Mouse (Mus musculus): ENCODE measurements around the gene Il20rb. TPM values are rescaled to one million over a fixed set of nuclear protein-coding genes. Genes with fewer than 3 reads are reported as not detected.
A peak's percentile ranks its signal among the peaks of the same experiment; 100 is the strongest.

Gene Il20rb
- polyA plus RNA-seq, 1 experiment from 2014 or later: 1.3 TPM

DNA sequence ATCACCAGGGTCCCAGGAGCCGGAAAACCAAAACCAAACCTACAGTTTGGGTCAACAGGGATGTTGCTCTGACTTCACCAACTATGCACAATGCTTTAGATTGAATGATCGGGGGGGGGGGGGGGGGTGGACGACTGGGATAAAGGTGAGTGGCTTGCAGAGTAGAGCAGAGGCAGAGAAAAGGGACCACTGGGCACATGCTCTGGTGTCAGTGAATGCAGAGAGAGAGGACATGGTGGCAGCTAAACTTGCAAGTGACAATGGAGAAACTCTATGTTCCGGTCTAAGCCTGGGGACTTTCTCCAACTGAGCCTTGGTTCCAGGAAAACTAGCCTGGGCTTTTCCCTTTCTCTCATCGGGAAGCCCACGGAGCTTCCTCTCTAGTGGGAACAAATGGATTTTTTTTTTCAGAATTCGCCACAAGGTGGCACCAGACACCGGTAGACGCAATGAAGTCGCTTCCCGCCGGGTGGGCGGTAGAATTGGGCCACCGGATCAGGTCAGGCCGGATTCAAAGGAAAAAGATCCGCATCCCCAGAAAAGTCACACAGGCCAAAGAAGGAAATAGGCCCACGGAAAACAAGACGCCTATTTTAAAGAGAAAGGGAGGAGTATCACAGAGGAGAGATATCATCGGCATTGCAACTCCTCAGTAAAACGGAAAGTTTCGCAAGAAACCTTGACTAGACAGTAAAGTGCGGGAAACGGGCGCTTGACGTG lies 32.5 kb downstream of the Il20rb start:
- WGBS: 10% methylated on average over 24 of the region's 25 CpGs
- no peak for ATAC-seq (ENCODE audit: insufficient number of reproducible peaks, insufficient read depth, low FRiP score, low TSS enrichment)
- H3K27ac ChIP-seq: no peak overlapping the region
- 0 out of 2 replicates have a peak, but pooled peaks cover 2% of the 10 kb centered on the region for H3K4me1 ChIP-seq
- H3K4me3 ChIP-seq: peak overlapping the region; percentile 25
- peak overlapping the region; percentile 45 for H3K9ac ChIP-seq
- peak overlapping the region; percentile 63 for H3K4me2 ChIP-seq (replicated peaks)
- H3K36me3 ChIP-seq: no peaks in the 10 kb centered on the region
- 0 out of 2 replicates have a peak, but pooled peaks cover 2% of the 10 kb centered on the region for H3K27me3 ChIP-seq
- H3K9me3 ChIP-seq: no peaks in the 10 kb centered on the region

DNA sequence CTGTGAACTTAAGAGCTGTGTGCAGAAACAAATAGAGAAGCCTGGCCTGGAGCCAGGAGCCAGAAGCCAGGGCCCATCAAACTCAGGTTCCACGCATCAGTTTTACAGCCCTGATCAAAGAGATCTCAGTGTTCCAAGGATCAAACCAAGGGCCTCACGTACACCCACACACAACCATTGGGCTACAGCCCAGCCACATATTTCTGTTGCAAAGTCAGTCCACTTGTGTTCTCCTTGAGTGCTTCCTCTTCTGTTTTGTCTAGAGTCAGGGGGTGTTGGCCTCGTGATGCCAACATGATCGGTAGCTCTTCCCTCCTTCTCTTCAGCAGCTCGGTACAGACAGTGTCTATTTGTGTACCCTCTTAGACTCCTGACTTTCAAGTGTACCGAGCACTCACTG lies 34.2 kb downstream of the Il20rb start:
- Histone ChIP-seq H3K9ac (no peak overlapping the region), H3K4me1 (0 out of 2 replicates have a peak, but pooled peaks cover 2% of the 10 kb centered on the region), H3K4me2 (replicated peaks) (no peak overlapping the region), H3K27me3 (0 out of 2 replicates have a peak, but pooled peaks cover 2% of the 10 kb centered on the region), H3K4me3 (no peak overlapping the region), H3K27ac (no peak overlapping the region), H3K9me3 (no peaks in the 10 kb centered on the region), H3K36me3 (no peaks in the 10 kb centered on the region)
- no peak for ATAC-seq (ENCODE audit: insufficient number of reproducible peaks, insufficient read depth, low FRiP score, low TSS enrichment)
- WGBS: 71% methylated on average over 6 of the region's 6 CpGs

DNA sequence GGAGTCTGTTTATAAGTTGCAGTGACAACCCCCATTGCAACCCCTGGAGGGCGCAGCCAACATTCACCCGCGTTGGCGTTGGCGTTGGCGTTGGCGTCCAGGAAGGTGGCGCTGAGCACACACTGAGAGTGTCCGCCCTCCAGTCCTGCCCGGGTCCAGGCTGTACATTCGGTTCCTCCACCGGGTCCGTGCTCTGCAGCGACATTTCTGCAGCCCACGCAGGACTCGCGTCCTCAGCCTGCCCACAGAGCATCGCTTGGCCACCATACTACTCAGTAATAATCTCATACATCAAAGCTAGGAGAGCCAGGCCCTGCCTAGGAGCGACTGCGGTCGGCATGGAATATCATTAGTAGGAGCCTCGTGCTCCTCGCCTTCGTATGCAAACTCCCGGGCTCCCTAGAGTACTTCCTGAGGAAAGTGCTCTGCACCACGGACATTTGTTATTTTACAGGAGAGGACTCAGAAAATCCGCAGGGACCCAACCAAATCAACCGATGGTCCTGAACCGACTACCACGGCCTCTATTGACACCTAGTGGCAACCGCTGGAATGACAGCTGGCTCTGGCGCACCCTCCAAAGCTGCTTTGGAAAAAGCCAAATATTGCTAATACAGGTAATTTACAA lies 40.4 kb downstream of the Il20rb start:
- Histone ChIP-seq H3K36me3 (no peaks in the 10 kb centered on the region), H3K4me3 (peak overlapping the region; percentile 53), H3K4me2 (replicated peaks) (peak overlapping the region; percentile 86), H3K9me3 (no peaks in the 10 kb centered on the region), H3K9ac (peak overlapping the region; percentile 44; the same call in 1 of the 2 replicates), H3K27me3 (0 out of 2 replicates have a peak, but pooled peaks cover 2% of the 10 kb centered on the region), H3K27ac (peak overlapping the region; percentile 30; the same call in 1 of the 2 replicates), H3K4me1 (no peaks in the 10 kb centered on the region)
- WGBS: under 1% methylated on average over 32 of the region's 32 CpGs
- peak; percentile 77 for ATAC-seq (ENCODE audit: insufficient number of reproducible peaks, insufficient read depth, low FRiP score, low TSS enrichment)

DNA sequence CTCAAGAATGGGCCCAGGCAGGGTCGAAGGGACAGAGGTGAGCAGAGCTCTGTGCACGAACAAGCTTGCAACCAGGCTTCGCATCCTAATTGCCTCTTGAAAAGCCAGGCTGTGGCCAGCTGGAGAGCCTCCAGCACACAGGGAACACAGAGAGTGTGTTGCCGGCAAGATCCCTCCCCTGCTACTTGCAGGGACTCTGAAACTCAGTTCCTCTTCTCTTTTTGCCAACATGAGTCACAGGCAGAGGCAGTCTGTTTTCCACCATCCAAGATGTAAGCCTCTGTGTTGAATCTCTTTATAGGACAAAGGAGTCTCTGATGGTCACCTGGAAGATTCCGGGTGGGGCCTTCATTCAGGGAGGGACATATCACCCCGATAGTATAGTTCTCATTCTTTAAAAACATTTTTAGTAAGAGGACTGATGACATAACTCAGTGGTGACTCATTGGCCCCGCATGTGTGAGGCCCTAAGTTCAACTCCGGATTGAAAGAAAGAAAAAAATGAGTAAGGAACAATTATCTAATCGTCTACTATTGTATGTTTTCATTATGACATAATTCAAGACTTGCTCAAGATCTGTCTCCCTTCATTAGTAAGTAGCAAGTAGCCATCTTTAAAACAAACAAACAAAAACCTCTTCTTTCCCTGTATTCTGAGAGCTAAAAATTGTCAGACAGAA lies 46.3 kb downstream of the Il20rb start:
- 63% methylated on average over 9 of the region's 9 CpGs for WGBS
- no peak overlapping the region for H3K4me2 ChIP-seq (replicated peaks)
- no peaks in the 10 kb centered on the region for H3K4me1 ChIP-seq
- no peak for ATAC-seq (ENCODE audit: insufficient number of reproducible peaks, insufficient read depth, low FRiP score, low TSS enrichment)
- H3K4me3 ChIP-seq: no peak overlapping the region
- peak overlapping the region; percentile 38; the same call in 1 of the 2 replicates for H3K27ac ChIP-seq
- H3K36me3 ChIP-seq: no peaks in the 10 kb centered on the region
- no peaks in the 10 kb centered on the region for H3K9me3 ChIP-seq
- H3K9ac ChIP-seq: no peak overlapping the region
- H3K27me3 ChIP-seq: no peaks in the 10 kb centered on the region

DNA sequence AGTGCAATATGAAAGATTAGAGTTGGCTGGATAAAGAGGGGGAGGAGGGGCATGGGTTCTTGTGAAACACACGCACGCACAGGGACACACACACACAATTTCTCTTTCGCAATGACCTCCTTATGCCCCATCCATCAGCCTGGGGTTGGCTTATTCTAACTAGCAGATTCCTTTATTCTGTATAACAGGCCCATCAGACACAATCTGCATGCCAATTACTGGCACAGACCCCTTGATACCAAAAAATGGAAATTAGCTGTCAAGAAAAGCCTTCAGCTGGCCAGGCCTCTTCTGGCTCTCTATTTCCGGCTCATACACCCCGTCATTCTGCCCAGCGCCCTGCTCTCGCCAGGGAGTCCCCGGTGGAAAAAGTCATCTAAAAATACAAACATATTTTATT lies 47.1 kb downstream of the Il20rb start:
- H3K4me3 ChIP-seq: no peak overlapping the region
- no peaks in the 10 kb centered on the region for H3K27me3 ChIP-seq
- no peak overlapping the region for H3K9ac ChIP-seq
- no peak for ATAC-seq (ENCODE audit: insufficient number of reproducible peaks, insufficient read depth, low FRiP score, low TSS enrichment)
- no peak overlapping the region for H3K4me2 ChIP-seq (replicated peaks)
- WGBS: 76% methylated on average over 8 of the region's 8 CpGs
- H3K4me1 ChIP-seq: no peaks in the 10 kb centered on the region
- H3K36me3 ChIP-seq: no peaks in the 10 kb centered on the region
- H3K27ac ChIP-seq: no peak overlapping the region
- H3K9me3 ChIP-seq: no peaks in the 10 kb centered on the region

DNA sequence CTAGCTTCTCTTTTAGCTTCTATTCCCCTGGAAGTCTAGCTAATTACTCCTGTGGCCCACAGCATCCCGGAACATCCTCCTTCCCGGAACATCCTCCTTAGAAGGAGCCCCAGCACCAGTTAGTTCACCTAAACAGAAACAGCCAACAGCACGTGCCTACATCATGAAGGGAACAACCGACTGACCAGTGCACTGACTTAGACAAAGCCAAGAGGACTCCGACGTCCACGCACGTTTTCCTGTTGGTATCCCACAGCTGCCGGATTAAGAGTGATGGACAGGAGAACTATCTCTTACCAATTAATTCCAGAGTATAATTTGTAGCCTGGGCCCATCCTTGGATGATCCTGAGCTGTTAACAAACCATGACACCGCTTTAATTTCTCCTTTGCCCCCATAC lies 47.6 kb downstream of the Il20rb start:
- Histone ChIP-seq H3K9me3 (no peaks in the 10 kb centered on the region), H3K27me3 (no peaks in the 10 kb centered on the region), H3K4me2 (replicated peaks) (no peak overlapping the region), H3K9ac (no peak overlapping the region), H3K27ac (no peak overlapping the region), H3K4me3 (no peak overlapping the region), H3K4me1 (no peaks in the 10 kb centered on the region), H3K36me3 (no peaks in the 10 kb centered on the region)
- 87% methylated on average over 10 of the region's 10 CpGs for WGBS
- no peak for ATAC-seq (ENCODE audit: insufficient number of reproducible peaks, insufficient read depth, low FRiP score, low TSS enrichment)

DNA sequence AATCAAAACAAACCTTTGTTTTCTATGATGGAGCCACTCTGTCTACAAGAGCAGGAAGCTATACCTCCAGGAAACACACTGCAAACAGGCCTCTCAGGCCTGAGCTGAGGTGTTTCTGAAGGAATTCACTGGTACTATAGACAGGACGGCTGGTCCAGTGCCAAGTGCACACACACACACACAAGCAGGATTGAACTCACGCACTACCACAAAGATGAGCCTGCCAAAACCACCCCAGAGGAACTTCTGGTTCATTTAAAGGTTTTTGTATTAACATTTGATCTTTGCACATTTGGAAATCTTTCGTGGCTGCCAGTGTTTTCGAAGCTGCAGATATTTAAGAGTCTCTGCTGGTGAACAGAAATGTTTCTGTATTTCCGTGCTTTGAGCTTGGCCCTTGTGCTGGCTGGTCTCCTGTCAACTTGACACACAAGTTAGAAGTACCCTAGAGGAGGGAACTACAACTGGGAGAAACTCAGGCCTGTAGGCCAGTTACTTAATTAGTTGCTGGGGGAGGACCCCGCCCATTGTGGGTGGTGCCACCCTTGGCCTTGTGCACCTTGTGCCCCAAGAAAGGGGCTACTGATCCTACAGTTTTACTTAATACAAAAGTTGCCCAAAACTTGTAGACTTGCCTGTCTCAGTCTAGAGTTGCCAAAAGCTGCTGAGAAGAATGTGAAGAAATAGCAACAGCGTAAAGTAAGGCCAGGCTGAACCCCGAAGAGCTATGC lies 49.6 kb downstream of the Il20rb start:
- WGBS: 73% methylated on average over 8 of the region's 8 CpGs
- H3K27ac ChIP-seq: no peak overlapping the region
- H3K9ac ChIP-seq: no peak overlapping the region
- ATAC-seq (ENCODE audit: insufficient number of reproducible peaks, insufficient read depth, low FRiP score, low TSS enrichment): no peak
- H3K36me3 ChIP-seq: no peaks in the 10 kb centered on the region
- no peaks in the 10 kb centered on the region for H3K9me3 ChIP-seq
- no peak overlapping the region for H3K4me2 ChIP-seq (replicated peaks)
- no peaks in the 10 kb centered on the region for H3K4me1 ChIP-seq
- no peaks in the 10 kb centered on the region for H3K27me3 ChIP-seq
- no peak overlapping the region for H3K4me3 ChIP-seq

DNA sequence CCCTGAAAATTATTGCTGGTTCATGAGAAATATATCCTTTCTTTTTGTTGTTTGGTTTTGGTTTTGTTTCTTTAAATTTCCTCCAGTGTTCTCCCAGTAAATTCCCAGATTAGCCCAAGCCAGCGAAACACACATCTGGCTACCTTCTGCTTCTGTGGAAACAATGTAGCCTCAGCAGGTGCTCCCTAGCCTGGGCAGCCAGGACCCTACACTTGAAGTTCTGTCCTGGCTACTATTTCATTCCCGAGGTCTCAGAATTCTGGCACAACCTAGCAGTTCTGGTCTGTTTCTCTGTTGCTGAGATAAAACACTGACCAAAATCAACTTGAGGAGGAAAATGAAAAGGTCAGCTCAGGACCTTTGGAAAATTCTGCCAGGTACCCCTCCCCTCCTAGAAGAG lies 55.2 kb downstream of the Il20rb start:
- Histone ChIP-seq H3K9me3 (no peaks in the 10 kb centered on the region), H3K9ac (no peak overlapping the region), H3K4me1 (peaks cover 9% of the 10 kb centered on the region; the same call in 1 of the 2 replicates), H3K27ac (no peak overlapping the region), H3K36me3 (no peaks in the 10 kb centered on the region), H3K4me3 (no peak overlapping the region), H3K27me3 (no peaks in the 10 kb centered on the region), H3K4me2 (replicated peaks) (no peak overlapping the region)
- WGBS: 46% methylated on average over 2 of the region's 2 CpGs
- ATAC-seq (ENCODE audit: insufficient number of reproducible peaks, insufficient read depth, low FRiP score, low TSS enrichment): no peak

DNA sequence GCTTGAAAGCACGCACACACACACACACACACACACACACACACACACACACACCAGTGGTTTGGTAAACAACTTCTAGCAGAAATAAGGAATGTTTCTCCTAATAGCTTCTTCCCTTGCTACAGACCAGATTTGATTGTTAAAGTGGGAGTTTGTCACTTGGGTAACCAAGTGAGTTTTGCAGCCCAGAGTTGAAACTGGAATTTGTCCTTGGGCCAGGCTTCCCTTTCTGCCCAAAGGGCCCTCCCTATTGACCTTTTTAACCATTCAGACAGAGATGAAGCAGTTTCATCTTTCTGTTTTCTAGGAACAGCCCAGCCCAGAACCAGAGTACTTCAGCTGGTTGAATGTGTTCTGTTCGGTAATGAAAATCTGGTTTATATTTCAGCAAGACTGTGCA lies 55.7 kb downstream of the Il20rb start:
- no peak for ATAC-seq (ENCODE audit: insufficient number of reproducible peaks, insufficient read depth, low FRiP score, low TSS enrichment)
- Histone ChIP-seq H3K27ac (peak overlapping the region; percentile 46), H3K4me1 (peaks cover 9% of the 10 kb centered on the region; the same call in 1 of the 2 replicates)

DNA sequence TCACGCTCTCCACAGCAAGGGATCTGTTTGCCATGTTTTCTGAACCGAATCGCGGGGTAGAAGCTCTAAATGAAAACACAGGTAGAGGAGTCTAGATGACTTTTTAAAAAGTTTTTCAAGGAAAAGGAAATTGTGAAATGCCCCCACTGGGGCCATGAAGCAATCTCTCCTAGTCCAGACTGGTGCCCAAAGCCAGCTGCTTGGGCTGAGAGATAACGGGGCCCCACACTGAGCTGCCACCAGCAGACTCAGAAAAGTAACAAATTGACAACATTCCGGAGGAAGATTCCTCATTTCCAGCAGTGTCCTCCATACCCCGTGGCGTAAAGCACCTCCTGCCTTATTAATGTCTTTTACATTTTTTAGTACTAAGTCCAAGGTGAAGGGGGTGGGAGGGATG lies 66.9 kb downstream of the Il20rb start:
- Histone ChIP-seq H3K9ac (no peak overlapping the region), H3K4me2 (replicated peaks) (no peak overlapping the region), H3K4me3 (no peak overlapping the region), H3K27me3 (no peaks in the 10 kb centered on the region), H3K27ac (no peak overlapping the region), H3K4me1 (0 out of 2 replicates have a peak, but pooled peaks cover 4% of the 10 kb centered on the region), H3K9me3 (no peaks in the 10 kb centered on the region), H3K36me3 (no peaks in the 10 kb centered on the region)
- no peak for ATAC-seq (ENCODE audit: insufficient number of reproducible peaks, insufficient read depth, low FRiP score, low TSS enrichment)
- WGBS: 84% methylated on average over 8 of the region's 8 CpGs

More for the DNA sequence above, 55.7 kb downstream of the Il20rb start:
- Histone ChIP-seq H3K36me3 (no peaks in the 10 kb centered on the region), H3K4me3 (no peak overlapping the region), H3K4me2 (replicated peaks) (no peak overlapping the region), H3K9me3 (no peaks in the 10 kb centered on the region), H3K27me3 (no peaks in the 10 kb centered on the region), H3K9ac (no peak overlapping the region)
- 42% methylated on average over 2 of the region's 2 CpGs for WGBS

DNA sequence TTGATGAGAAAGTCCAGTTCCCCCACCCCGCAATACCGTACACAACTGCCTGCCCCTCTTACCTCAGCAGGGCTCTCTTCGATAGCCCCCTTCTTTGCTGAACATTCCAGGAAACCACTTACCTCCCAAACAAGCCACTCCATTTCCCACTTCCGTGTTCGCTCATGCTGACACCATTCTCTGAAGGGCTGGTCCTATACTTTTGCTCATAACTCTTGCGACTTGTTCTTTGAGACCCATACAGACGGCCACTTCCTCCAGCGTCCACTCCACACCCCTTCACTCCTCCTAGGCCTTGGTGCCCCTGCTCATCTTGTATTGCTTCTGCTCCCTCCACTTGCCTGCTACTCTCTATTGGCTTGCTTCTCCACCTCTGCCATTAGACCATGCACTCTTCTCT lies 67.5 kb downstream of the Il20rb start:
- Histone ChIP-seq H3K4me1 (0 out of 2 replicates have a peak, but pooled peaks cover 4% of the 10 kb centered on the region), H3K36me3 (no peaks in the 10 kb centered on the region), H3K27ac (no peak overlapping the region), H3K9ac (no peak overlapping the region), H3K4me2 (replicated peaks) (no peak overlapping the region), H3K9me3 (no peaks in the 10 kb centered on the region), H3K27me3 (no peaks in the 10 kb centered on the region), H3K4me3 (no peak overlapping the region)
- ATAC-seq (ENCODE audit: insufficient number of reproducible peaks, insufficient read depth, low FRiP score, low TSS enrichment): no peak
- 89% methylated on average over 8 of the region's 8 CpGs for WGBS
